Mouse (Mus musculus) CH12.LX (cell line): ENCODE measurements around the gene Tns4.

Experiments
- CHD1 ChIP-seq: IDR thresholded peaks from 2 replicates; pipeline ENCODE4 v1.6.1; 2012; ENCODE audit warnings: low read depth, low read length, improper control_type of control experiment, inconsistent platforms
- CTCF ChIP-seq, 2 experiments: IDR thresholded peaks in 1 of 2; conservative IDR thresholded peaks in 1 of 2; 2 replicates each; pipeline ENCODE4 v1.5.1; 2011 to 2012; ENCODE audit warnings: low read depth in 2 of 2, low read length in 2 of 2, improper control_type of control experiment in 1 of 2, inconsistent platforms in 1 of 2, mild to moderate bottlenecking in 1 of 2, moderate library complexity in 1 of 2
- ELF1 ChIP-seq: IDR thresholded peaks from 2 replicates; pipeline ENCODE4 v1.6.1; 2014; ENCODE audit warnings: low read depth, mild to moderate bottlenecking, inconsistent platforms, low read length, improper control_type of control experiment
- MAFK ChIP-seq: IDR thresholded peaks from 2 replicates; pipeline ENCODE4 v1.6.1; 2011; ENCODE audit warnings: low read length, improper control_type of control experiment; ENCODE audit not compliant: insufficient replicate concordance
- MAX ChIP-seq: IDR thresholded peaks from 2 replicates; pipeline ENCODE4 v1.6.1; 2011; ENCODE audit warnings: low read length, improper control_type of control experiment
- POLR2A ChIP-seq: IDR thresholded peaks from 2 replicates; pipeline ENCODE4 v1.6.1; 2011; ENCODE audit warnings: low read depth, mild to moderate bottlenecking, improper control_type of control experiment, low read length
- POLR2AphosphoS2 ChIP-seq: IDR thresholded peaks from 2 replicates; pipeline ENCODE4 v1.6.1; 2011; ENCODE audit warnings: low read depth, low read length, improper control_type of control experiment
- RAD21 ChIP-seq: IDR thresholded peaks from 2 replicates; pipeline ENCODE4 v1.6.1; 2011; ENCODE audit warnings: low read depth, mild to moderate bottlenecking, low read length, improper control_type of control experiment, moderate library complexity
- ZC3H11A ChIP-seq: IDR thresholded peaks from 2 replicates; pipeline ENCODE4 v1.6.1; 2012; ENCODE audit warnings: low read depth, mild to moderate bottlenecking, inconsistent platforms, low read length, improper control_type of control experiment
- ZNF384 ChIP-seq: IDR thresholded peaks from 2 replicates; pipeline ENCODE4 v1.6.1; 2012; ENCODE audit warnings: low read depth, low read length, improper control_type of control experiment, inconsistent platforms

GRCm38 (mm10) chr11:99111631-99112030 is 22.5 kb upstream of the Tns4 start:
- TF ChIP-seq CTCF (conservative IDR thresholded peaks at IDR 0.05 in 1 of 2, IDR thresholded peaks at IDR 0.05 in 1 of 2; ENCODE audit: low read depth in 2 of 2, low read length in 2 of 2) (no peak), MAFK (no peak), CHD1 (no peak), MAX (no peak), POLR2A (no peak), ELF1 (no peak), RAD21 (no peak), ZNF384 (no peak), POLR2AphosphoS2 (no peak), ZC3H11A (no peak)
